Mouse (Mus musculus): ENCODE data around the gene Ulk4. TPM values are rescaled to one million over a fixed set of nuclear protein-coding genes. Genes with fewer than 3 reads are reported as not detected.

The Ulk4 gene
- polyA plus RNA-seq, 1 experiment from 2014 or later, result 161 TPM

DNA sequence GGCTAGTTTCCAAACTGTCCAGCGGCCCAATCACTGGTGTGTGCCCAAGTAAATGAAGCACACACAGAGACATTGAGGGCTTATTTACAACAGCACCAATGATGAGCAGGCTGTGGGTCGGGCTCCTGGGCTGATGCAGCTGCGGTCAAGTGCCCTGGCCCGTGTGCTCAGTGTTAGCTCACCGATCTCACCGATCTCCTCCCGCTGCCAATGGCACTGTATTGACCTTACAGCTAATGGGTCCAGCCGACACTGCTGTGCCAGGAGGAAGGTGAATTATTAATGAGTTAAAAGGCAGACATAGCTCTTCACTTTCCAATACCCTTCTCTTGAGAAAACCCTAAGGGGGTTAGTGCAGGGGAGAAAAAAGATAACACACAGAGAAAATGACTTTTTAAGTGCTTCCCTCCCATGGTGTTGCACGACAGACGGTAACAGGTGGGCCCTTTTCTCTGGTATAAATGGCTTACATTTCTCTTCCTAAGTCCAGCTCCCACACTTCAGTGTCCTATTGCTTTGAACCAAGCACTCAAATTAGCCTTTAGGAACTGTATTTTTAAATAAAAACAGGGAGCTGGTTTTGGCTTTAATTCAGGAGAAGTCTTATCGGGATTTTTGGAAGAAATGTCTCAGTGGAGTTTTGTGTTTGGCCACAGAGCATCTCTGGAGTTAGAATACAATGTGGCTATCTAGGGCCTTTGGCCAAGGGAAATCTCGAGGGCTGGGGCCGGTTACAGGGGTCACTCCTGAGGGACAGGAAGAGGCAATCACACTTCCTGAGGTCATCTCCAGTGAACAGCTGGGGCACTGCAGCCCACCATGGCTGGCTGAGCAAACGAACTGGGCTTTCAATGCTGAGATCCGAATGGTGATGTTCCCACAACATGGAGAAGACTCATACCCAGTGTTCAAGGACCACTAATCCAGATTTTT is 282.5 kb downstream of the Ulk4 start:
- H3K9me3 ChIP-seq (ENCODE audit: control insufficient read depth, low read length), result no peaks in the 10 kb centered on the region
- H3K4me3 ChIP-seq (ENCODE audit: low read depth, low read length), result no peak overlapping the region
- ATAC-seq (ENCODE audit: low FRiP score) (no peak), DNase-seq (ENCODE audit: low spot score) (no peak)
- H3K36me3 ChIP-seq (ENCODE audit: control insufficient read depth, insufficient read depth, low read length), result no peaks in the 10 kb centered on the region
- H3K27me3 ChIP-seq (ENCODE audit: control insufficient read depth, insufficient read depth, low read length), result no peaks in the 10 kb centered on the region
- no peak overlapping the region for H3K4me2 ChIP-seq (replicated peaks; ENCODE audit: low read depth, low read length)
- no peak overlapping the region for H3K27ac ChIP-seq (ENCODE audit: low read depth, low read length)
- WGBS, result 73% methylated on average over 15 of the region's 15 CpGs
- no peak overlapping the region for H3K9ac ChIP-seq (ENCODE audit: low read depth, low read length)
- 0 out of 2 replicates have a peak, but pooled peaks cover 1% of the 10 kb centered on the region for H3K4me1 ChIP-seq (replicated peaks; ENCODE audit: control insufficient read depth, insufficient read depth, low read length)

GRCm38 (mm10) chr9:120993004-120993403 is 284.0 kb downstream of the Ulk4 start:
- no peak overlapping the region for H3K27ac ChIP-seq (ENCODE audit: low read depth, low read length)
- H3K27me3 ChIP-seq (ENCODE audit: control insufficient read depth, insufficient read depth, low read length), result no peaks in the 10 kb centered on the region
- H3K36me3 ChIP-seq (ENCODE audit: control insufficient read depth, insufficient read depth, low read length), result no peaks in the 10 kb centered on the region
- ATAC-seq (ENCODE audit: low FRiP score) (no peak), DNase-seq (ENCODE audit: low spot score) (no peak)
- no peaks in the 10 kb centered on the region for H3K9me3 ChIP-seq (ENCODE audit: control insufficient read depth, low read length)
- H3K4me2 ChIP-seq (replicated peaks; ENCODE audit: low read depth, low read length), result no peak overlapping the region
- H3K4me1 ChIP-seq (replicated peaks; ENCODE audit: control insufficient read depth, insufficient read depth, low read length), result no peaks in the 10 kb centered on the region; the same call in 1 of the 2 replicates
- H3K9ac ChIP-seq (ENCODE audit: low read depth, low read length), result no peak overlapping the region
- 63% methylated on average over 10 of the region's 10 CpGs for WGBS
- no peak overlapping the region for H3K4me3 ChIP-seq (ENCODE audit: low read depth, low read length)

- Histone ChIP-seq H3K4me2 (replicated peaks; ENCODE audit: low read depth, low read length) (no peak overlapping the region), H3K4me3 (ENCODE audit: low read depth, low read length) (no peak overlapping the region), H3K36me3 (ENCODE audit: control insufficient read depth, insufficient read depth, low read length) (no peaks in the 10 kb centered on the region), H3K9ac (ENCODE audit: low read depth, low read length) (no peak overlapping the region), H3K27ac (ENCODE audit: low read depth, low read length) (no peak overlapping the region), H3K27me3 (ENCODE audit: control insufficient read depth, insufficient read depth, low read length) (no peaks in the 10 kb centered on the region), H3K4me1 (replicated peaks; ENCODE audit: control insufficient read depth, insufficient read depth, low read length) (no peaks in the 10 kb centered on the region; the same call in 1 of the 2 replicates), H3K9me3 (ENCODE audit: control insufficient read depth, low read length) (no peaks in the 10 kb centered on the region)
- 68% methylated on average over 2 of the region's 2 CpGs for WGBS
- no peak for ATAC-seq (ENCODE audit: low FRiP score)
- no peak for DNase-seq (ENCODE audit: low spot score)
Measured at GRCm38 (mm10) chr9:120991801-120992200, 285.2 kb downstream of the Ulk4 start.

DNA sequence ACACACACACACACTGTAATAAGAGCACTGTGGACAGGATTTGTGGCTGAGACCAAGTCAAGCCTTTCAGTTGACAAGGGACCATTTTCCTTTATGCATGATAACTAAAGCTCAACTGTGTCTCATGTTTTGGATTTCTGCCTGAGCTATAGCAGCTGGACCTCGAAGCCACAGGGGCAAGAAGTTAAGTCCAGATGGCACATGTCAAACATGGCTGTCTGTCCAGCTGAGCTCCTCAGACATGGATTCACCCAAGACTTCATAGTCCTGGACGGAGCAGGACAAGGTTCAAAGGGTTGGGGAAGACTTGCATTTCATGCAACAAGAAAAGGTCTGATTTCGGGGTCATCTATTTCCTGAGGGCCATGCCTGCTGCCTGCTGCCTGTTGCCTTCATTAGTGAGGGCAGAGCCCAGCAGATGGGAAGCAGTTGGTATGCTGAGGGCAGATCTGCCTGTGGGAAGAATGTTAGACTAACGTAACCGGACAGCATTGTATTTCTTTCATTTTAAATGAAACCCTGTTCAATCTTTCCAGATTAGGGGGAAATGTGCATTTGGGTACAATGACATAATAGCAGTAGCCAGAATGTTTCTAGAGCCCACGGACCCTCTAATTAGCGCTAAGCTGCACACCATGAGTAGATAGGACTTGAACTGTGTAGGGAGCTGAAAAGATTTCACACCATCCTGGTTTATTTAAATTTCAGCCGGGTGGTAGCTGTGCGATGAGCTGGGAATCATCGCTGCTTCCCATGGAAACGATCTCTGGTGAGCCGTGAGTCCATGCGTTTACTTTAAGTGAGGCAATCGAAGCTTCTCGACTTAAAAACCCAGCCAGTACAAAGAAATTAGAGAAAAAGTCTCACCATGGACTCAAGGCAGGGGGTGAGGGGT is 286.9 kb downstream of the Ulk4 start:
- Histone ChIP-seq H3K4me3 (ENCODE audit: low read depth, low read length) (no peak overlapping the region), H3K9ac (ENCODE audit: low read depth, low read length) (no peak overlapping the region), H3K27me3 (ENCODE audit: control insufficient read depth, insufficient read depth, low read length) (no peaks in the 10 kb centered on the region), H3K36me3 (ENCODE audit: control insufficient read depth, insufficient read depth, low read length) (no peaks in the 10 kb centered on the region), H3K4me1 (replicated peaks; ENCODE audit: control insufficient read depth, insufficient read depth, low read length) (no peaks in the 10 kb centered on the region; the same call in 1 of the 2 replicates), H3K4me2 (replicated peaks; ENCODE audit: low read depth, low read length) (no peak overlapping the region), H3K27ac (ENCODE audit: low read depth, low read length) (no peak overlapping the region), H3K9me3 (ENCODE audit: control insufficient read depth, low read length) (no peaks in the 10 kb centered on the region)
- ATAC-seq (ENCODE audit: low FRiP score) (no peak), DNase-seq (ENCODE audit: low spot score) (no peak)
- 59% methylated on average over 15 of the region's 15 CpGs for WGBS

DNA sequence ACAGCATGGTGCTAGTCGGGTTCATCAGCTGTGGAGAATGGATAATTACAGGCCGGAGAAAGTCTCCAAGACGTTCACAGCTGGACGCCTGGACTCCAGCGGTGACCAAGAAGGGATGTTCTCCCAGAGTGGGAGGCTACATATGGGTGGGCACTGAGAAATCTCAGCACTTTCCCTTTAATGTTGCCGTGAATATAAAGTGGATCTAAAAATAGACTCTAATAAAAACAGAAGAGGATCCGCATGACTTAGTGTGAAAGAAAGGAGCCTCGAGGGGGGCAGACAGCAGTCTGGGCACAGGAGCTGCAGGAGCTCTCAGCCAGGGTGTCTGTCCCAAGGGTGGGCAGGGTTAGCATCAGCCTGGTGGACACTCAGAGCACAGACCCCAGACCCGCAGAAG is 288.9 kb downstream of the Ulk4 start:
- 55% methylated on average over 9 of the region's 9 CpGs for WGBS
- Histone ChIP-seq H3K4me3 (ENCODE audit: low read depth, low read length) (no peak overlapping the region), H3K36me3 (ENCODE audit: control insufficient read depth, insufficient read depth, low read length) (no peaks in the 10 kb centered on the region), H3K27ac (ENCODE audit: low read depth, low read length) (no peak overlapping the region), H3K4me1 (replicated peaks; ENCODE audit: control insufficient read depth, insufficient read depth, low read length) (no peaks in the 10 kb centered on the region; the same call in 1 of the 2 replicates), H3K9me3 (ENCODE audit: control insufficient read depth, low read length) (no peaks in the 10 kb centered on the region), H3K9ac (ENCODE audit: low read depth, low read length) (no peak overlapping the region), H3K4me2 (replicated peaks; ENCODE audit: low read depth, low read length) (no peak overlapping the region), H3K27me3 (ENCODE audit: control insufficient read depth, insufficient read depth, low read length) (no peaks in the 10 kb centered on the region)
- DNase-seq (ENCODE audit: low spot score), result no peak
- ATAC-seq (ENCODE audit: low FRiP score), result no peak; the same call in 1 of the 2 replicates

- ATAC-seq (ENCODE audit: low FRiP score) (no peak), DNase-seq (ENCODE audit: low spot score) (no peak)
- H3K27ac ChIP-seq (ENCODE audit: low read depth, low read length), result no peak overlapping the region
- H3K27me3 ChIP-seq (ENCODE audit: control insufficient read depth, insufficient read depth, low read length), result no peaks in the 10 kb centered on the region
- H3K4me3 ChIP-seq (ENCODE audit: low read depth, low read length), result no peak overlapping the region
- H3K4me2 ChIP-seq (replicated peaks; ENCODE audit: low read depth, low read length), result no peak overlapping the region
- H3K9me3 ChIP-seq (ENCODE audit: control insufficient read depth, low read length), result no peaks in the 10 kb centered on the region
- no peaks in the 10 kb centered on the region; the same call in 1 of the 2 replicates for H3K4me1 ChIP-seq (replicated peaks; ENCODE audit: control insufficient read depth, insufficient read depth, low read length)
- WGBS, result 75% methylated on average over 4 of the region's 4 CpGs
- H3K9ac ChIP-seq (ENCODE audit: low read depth, low read length), result no peak overlapping the region
- H3K36me3 ChIP-seq (ENCODE audit: control insufficient read depth, insufficient read depth, low read length), result no peaks in the 10 kb centered on the region
Measured at GRCm38 (mm10) chr9:120986994-120987393, 290.0 kb downstream of the Ulk4 start.

GRCm38 (mm10) chr9:120986255-120986654 is 290.7 kb downstream of the Ulk4 start:
- H3K9me3 ChIP-seq (ENCODE audit: control insufficient read depth, low read length), result no peaks in the 10 kb centered on the region
- H3K27ac ChIP-seq (ENCODE audit: low read depth, low read length), result no peak overlapping the region
- no peaks in the 10 kb centered on the region for H3K27me3 ChIP-seq (ENCODE audit: control insufficient read depth, insufficient read depth, low read length)
- no peak for DNase-seq (ENCODE audit: low spot score)
- ATAC-seq (ENCODE audit: low FRiP score), result no peak
- H3K36me3 ChIP-seq (ENCODE audit: control insufficient read depth, insufficient read depth, low read length), result no peaks in the 10 kb centered on the region
- H3K9ac ChIP-seq (ENCODE audit: low read depth, low read length), result no peak overlapping the region
- 80% methylated on average over 3 of the region's 3 CpGs for WGBS
- H3K4me2 ChIP-seq (replicated peaks; ENCODE audit: low read depth, low read length), result no peak overlapping the region
- no peaks in the 10 kb centered on the region; the same call in 1 of the 2 replicates for H3K4me1 ChIP-seq (replicated peaks; ENCODE audit: control insufficient read depth, insufficient read depth, low read length)
- no peak overlapping the region for H3K4me3 ChIP-seq (ENCODE audit: low read depth, low read length)

- no peak overlapping the region for H3K9ac ChIP-seq (ENCODE audit: low read depth, low read length)
- H3K9me3 ChIP-seq (ENCODE audit: control insufficient read depth, low read length), result no peaks in the 10 kb centered on the region
- no peak overlapping the region for H3K4me3 ChIP-seq (ENCODE audit: low read depth, low read length)
- ATAC-seq (ENCODE audit: low FRiP score), result no peak
- H3K27ac ChIP-seq (ENCODE audit: low read depth, low read length), result no peak overlapping the region
- no peak overlapping the region for H3K4me2 ChIP-seq (replicated peaks; ENCODE audit: low read depth, low read length)
- no peaks in the 10 kb centered on the region for H3K36me3 ChIP-seq (ENCODE audit: control insufficient read depth, insufficient read depth, low read length)
- H3K4me1 ChIP-seq (replicated peaks; ENCODE audit: control insufficient read depth, insufficient read depth, low read length), result no peaks in the 10 kb centered on the region; the same call in 1 of the 2 replicates
- no peaks in the 10 kb centered on the region for H3K27me3 ChIP-seq (ENCODE audit: control insufficient read depth, insufficient read depth, low read length)
- no peak for DNase-seq (ENCODE audit: low spot score)
- WGBS, result 97% methylated on average over 5 of the region's 5 CpGs
Measured at GRCm38 (mm10) chr9:120985524-120985923, 291.5 kb downstream of the Ulk4 start.
